Mouse (Mus musculus): ENCODE data around the gene Hoxa9.

- TF ChIP-seq CTCF (IDR thresholded peaks at IDR 0.05; ENCODE audit: borderline replicate concordance, insufficient read depth, low read length) = no peak
- TF ChIP-seq POLR2A (IDR thresholded peaks at IDR 0.05; ENCODE audit: low read depth, low read length) = no peak
Measured at GRCm38 (mm10) chr6:52230516-52231165, at the start of gene Hoxa9.
